Mouse (Mus musculus) bone marrow macrophage, adult 2 months (primary cell): ENCODE data around the gene Iqcf4. TPM values are rescaled to one million over a fixed set of nuclear protein-coding genes. Genes with fewer than 3 reads are reported as not detected.

Experiments
- H3K27ac ChIP-seq: 2 replicates; pipeline ENCODE4 v1.5.1; 2012; ENCODE audit warnings: low read depth, low read length; ENCODE audit not compliant: insufficient read depth
- H3K4me1 ChIP-seq: 2 replicates; pipeline ENCODE4 v1.6.1; 2012; ENCODE audit warnings: low read length; ENCODE audit not compliant: control insufficient read depth, insufficient read depth
- H3K4me3 ChIP-seq: 2 replicates; pipeline ENCODE4 v1.5.1; 2012; ENCODE audit warnings: mild to moderate bottlenecking, low read length, moderate library complexity; ENCODE audit not compliant: insufficient read depth
- CTCF ChIP-seq: IDR thresholded peaks from 2 replicates; pipeline ENCODE4 v1.5.1; 2012; ENCODE audit warnings: low read depth, mild to moderate bottlenecking, low read length, moderate library complexity
- POLR2A ChIP-seq: IDR thresholded peaks from 2 replicates; pipeline ENCODE4 v1.6.1; 2012; ENCODE audit warnings: mild to moderate bottlenecking, low read depth, low read length, borderline replicate concordance
- polyA plus RNA-seq: library from polyadenylated mRNA; stranded (reverse); fragments of >200 nt; gene quantifications from 2 replicates; pipeline ENCODE4 v1.2.4, GENCODE M21; 2012; ENCODE audit not compliant: missing spikeins, insufficient read depth, insufficient read length

Gene Iqcf4
- polyA plus RNA-seq, 1 experiment: not detected

DNA sequence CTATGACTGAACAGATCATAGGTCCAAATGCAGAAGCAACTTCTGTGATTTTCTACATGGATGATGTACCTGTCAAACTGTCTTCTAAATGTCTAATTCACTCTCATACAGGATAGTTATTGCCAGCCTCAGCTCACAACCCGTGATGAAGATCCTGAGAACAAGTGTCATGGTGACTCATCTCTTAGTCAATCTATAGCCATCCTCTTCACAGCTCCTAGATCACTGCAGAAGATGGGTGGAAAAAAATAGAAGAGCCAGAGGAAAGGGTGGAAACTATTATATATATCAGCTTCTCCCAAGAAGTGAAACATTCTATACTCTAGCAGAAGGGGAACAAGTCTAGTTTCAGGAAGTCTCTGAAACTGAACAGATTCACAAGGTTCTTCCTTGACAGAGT lies 11.8 kb upstream of the Iqcf4 start:
- Histone ChIP-seq H3K4me1 (peaks cover 7% of the 10 kb centered on the region), H3K27ac (no peak overlapping the region), H3K4me3 (no peak overlapping the region)
- TF ChIP-seq POLR2A: no peak
- no peak for TF ChIP-seq CTCF

DNA sequence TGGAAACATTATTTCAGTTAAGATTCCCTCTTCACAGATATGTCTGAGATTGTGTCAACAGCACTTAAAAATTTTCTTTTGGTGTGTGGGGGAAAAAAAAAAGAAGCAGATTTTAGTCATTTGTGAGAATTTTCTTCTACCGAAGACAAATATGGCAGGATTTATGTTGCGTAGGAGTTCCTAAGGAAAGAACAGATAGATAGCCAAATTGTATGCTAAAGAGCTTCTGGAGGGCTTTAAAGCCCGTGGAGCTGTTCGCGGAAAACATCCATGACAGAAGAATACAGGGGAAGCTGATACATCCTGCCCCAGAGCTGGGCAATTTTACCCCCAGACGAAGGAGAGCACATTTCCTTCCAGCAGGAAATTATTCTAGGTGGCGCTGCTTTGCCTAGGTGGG lies 9.2 kb upstream of the Iqcf4 start:
- peaks cover 7% of the 10 kb centered on the region for H3K4me1 ChIP-seq
- H3K4me3 ChIP-seq: no peak overlapping the region
- H3K27ac ChIP-seq: no peak overlapping the region
- TF ChIP-seq POLR2A: no peak
- no peak for TF ChIP-seq CTCF

DNA sequence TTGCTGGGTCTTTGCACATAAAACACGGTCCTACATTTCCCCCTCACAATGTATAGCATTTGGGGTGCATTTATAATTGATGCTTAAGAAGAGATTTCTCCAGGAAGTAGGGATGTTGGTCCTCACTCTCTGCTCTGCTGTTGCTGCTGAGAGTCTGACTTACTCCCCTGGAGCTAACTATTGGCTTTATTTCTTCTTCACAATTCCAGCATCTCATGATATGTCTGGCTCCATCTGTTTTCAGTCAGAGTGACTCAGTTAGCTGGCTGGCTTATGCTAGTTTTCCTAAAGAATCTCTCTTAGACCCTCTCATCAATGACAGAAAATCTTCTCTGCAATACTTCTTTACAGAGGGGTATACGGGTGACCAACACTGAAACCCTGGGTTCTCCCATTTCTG lies 5.3 kb upstream of the Iqcf4 start:
- Histone ChIP-seq H3K27ac (no peak overlapping the region), H3K4me1 (peaks cover 15% of the 10 kb centered on the region), H3K4me3 (no peak overlapping the region)
- no peak for TF ChIP-seq CTCF
- TF ChIP-seq POLR2A: no peak

DNA sequence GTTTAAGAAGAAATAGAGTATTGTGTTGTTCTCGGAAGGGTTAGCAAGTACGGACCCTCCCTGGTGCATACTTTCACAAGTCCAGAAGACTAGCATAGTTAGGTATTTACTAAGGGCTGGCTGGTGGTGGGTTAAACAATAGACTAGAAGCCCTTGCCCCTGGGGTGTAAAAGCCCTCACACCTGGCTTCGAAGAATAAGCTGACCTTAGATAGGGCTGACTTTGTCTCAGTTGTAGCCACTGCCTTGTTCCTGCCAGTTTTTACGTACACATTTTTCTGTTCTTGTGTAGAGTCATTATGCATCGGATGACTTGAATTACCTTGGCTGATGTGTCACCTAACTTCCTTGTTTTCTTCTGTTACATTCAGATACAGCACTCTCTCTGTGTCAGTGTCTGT lies 2.6 kb upstream of the Iqcf4 start:
- peaks cover 13% of the 10 kb centered on the region for H3K4me1 ChIP-seq
- TF ChIP-seq POLR2A: no peak
- TF ChIP-seq CTCF: no peak
- no peak overlapping the region for H3K27ac ChIP-seq
- no peak overlapping the region for H3K4me3 ChIP-seq

DNA sequence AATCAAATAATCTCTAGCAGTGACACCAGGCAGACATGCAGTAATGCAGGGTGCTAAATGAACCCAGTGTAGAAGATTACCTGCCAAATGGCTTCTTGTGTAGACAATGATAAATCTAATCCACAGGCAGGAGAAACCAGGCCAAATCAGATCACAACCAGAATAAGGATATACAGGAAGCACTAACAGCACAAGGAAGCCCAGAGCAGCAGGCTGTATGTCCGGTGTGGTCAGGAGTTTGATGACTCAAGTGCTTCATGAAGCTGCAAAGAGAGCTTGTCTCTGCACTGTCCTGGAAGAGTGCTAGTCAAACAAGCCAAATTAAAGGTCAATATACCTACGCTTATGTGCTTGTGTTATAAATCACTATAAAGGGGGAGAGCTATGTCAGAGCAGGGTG lies 1.4 kb upstream of the Iqcf4 start:
- H3K4me1 ChIP-seq: peaks cover 13% of the 10 kb centered on the region
- H3K27ac ChIP-seq: no peak overlapping the region
- TF ChIP-seq CTCF (no peak), POLR2A (no peak)
- no peak overlapping the region for H3K4me3 ChIP-seq

DNA sequence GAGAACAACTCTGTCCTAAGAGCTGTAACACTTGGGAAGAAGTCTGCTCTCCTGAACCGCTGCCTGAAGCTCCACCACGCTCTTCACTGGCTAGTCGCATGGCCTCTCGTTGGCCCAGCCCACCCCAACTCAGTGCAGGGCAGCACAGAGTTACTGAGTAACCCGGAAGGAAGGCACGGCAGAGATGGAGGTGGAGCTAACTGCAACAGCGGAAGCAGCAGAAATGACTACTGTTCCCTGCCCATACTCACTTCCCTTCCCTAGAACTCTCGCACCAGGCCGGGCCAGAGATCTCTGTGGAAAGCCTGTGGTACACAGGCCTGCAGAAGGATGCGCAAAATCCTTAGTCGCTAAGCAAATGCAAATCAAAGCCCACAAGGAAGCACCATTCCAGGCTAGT lies 4.4 kb downstream of the Iqcf4 start:
- H3K4me1 ChIP-seq: peaks cover 7% of the 10 kb centered on the region; the same call in 1 of the 2 replicates
- no peak overlapping the region for H3K4me3 ChIP-seq
- TF ChIP-seq POLR2A (no peak), CTCF (no peak)
- H3K27ac ChIP-seq: no peak overlapping the region

DNA sequence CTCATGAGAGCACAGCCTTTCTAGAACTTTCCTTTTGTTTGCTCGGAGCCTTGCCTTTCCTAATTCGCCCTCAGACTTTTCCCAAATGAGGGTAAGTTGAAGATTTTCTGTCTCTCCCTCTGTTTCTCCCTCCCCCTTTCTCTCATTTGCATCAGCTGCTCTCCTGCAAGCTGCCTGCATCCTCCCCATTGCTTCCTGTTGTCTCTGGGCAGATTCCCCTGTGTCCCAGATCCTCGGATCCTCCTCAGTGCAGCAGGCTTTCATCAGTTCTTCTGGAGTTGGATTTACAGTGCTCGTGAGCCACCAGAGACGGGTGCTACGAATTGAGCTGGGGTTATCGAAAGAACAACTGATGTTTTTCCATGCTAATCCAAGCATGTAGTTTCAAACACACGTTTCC lies 6.8 kb downstream of the Iqcf4 start:
- Histone ChIP-seq H3K27ac (no peak overlapping the region), H3K4me3 (no peak overlapping the region), H3K4me1 (0 out of 2 replicates have a peak, but pooled peaks cover 3% of the 10 kb centered on the region)
- TF ChIP-seq CTCF (no peak), POLR2A (no peak)

DNA sequence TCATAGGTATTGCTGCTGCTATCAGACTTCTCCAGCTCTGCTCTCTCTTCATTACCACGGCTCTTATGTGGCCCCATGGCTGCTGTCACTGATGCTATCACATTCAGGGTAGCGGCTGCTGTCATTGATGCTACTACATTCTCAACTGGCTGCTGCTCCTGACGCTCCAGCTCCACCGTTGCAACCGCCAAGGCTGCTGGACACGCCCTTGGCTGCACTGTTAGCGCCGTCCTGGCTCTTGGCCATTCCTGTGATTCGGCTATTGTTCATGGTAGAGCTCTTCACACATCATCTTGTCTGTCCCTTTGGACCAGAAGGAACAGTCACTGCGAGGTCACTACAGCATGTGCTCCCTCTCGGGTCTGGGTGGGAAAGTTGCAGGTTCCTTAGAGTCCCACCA lies 8.5 kb downstream of the Iqcf4 start:
- Histone ChIP-seq H3K27ac (no peak overlapping the region), H3K4me1 (0 out of 2 replicates have a peak, but pooled peaks cover 3% of the 10 kb centered on the region), H3K4me3 (no peak overlapping the region)
- TF ChIP-seq POLR2A: no peak
- TF ChIP-seq CTCF: no peak

DNA sequence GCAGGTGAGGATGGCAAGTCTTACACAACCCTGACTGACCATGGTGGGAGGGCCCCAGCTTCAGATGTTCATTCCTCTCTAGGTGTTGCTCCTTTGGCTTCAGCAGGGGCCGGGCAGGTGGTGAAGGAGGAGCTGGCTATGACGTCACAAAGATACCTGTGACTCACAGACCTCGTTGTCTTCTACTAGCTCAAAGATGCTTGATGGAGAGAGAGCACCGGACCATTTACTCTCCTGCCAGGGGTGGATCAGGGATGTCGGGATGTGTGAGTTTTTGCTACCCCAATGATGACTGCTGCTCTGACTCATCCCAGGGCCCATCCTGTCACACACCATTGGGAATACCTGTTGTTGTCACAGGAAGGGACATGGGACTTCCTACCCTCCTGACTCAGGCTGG lies 9.3 kb downstream of the Iqcf4 start, which contains the start of gene Iqcf3:
TSS of gene Iqcf3 (minus strand) at position 101 of the 400 bp plus-strand sequence.
- Histone ChIP-seq H3K27ac (no peak within 1 kb of the TSS), H3K4me1 (0 out of 2 replicates have a peak, but pooled peaks cover 2% of the 10 kb centered on the region), H3K4me3 (no peak within 1 kb of the TSS)
- TF ChIP-seq POLR2A (no peak), CTCF (no peak)

DNA sequence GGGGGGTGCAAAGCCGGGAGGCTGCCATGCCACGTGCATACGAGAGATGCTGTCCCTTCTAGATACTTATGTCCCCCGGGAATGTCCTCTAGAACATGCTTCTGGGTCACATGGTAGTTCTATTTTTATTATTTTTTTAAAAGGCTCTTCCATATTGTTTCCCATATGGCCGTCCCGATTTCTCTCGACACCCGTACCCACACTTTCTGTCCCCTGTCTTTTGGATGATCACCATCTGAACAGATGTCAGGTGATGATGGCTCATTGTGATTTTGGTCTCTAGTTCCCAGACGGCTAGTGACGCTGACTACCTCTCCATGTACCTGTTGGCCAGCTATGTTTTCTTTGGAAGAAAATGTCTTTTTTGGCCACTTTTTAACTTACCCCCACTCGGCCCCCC lies 35.8 kb downstream of the Iqcf4 start:
- H3K4me3 ChIP-seq: no peak overlapping the region
- TF ChIP-seq CTCF (no peak), POLR2A (no peak)
- no peak overlapping the region for H3K27ac ChIP-seq
- peaks cover 5% of the 10 kb centered on the region for H3K4me1 ChIP-seq

DNA sequence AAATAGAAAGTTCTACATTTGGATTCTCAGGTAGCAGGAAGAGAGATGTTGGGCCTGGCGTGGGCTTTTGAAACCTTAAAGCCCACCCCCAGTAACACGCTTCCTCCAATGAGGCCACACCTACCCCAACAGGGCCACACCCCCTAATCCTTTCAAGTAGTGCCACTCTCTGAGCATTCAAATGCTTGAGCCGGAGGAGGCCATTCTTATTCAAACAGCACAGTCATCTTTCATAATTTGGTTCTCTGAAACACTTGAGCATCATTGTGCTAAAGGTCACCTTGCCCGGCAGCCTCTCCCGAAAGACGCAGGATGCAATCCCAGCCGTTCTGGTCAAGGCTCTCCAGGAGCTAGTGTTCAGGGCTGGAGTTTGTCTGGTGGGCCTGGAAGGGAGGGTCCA lies 36.5 kb downstream of the Iqcf4 start:
- no peak for TF ChIP-seq CTCF
- no peak for TF ChIP-seq POLR2A

More for the DNA sequence above, 36.5 kb downstream of the Iqcf4 start:
- H3K27ac ChIP-seq: no peak overlapping the region
- H3K4me1 ChIP-seq: peaks cover 5% of the 10 kb centered on the region
- no peak overlapping the region for H3K4me3 ChIP-seq
